Mouse (Mus musculus) megakaryocyte, embryonic 14.5 days (primary cell): ENCODE results near the gene Fam83e.

Source experiments
- FLI1 ChIP-seq: IDR thresholded peaks from 2 replicates; pipeline ENCODE4 v1.6.1; 2012; ENCODE audit warnings: low read length, inconsistent platforms, mixed read lengths
- GATA1 ChIP-seq: IDR thresholded peaks from 3 replicates; pipeline ENCODE4 v1.6.1; 2012; ENCODE audit warnings: mixed read lengths, low read length, inconsistent platforms, borderline replicate concordance

DNA sequence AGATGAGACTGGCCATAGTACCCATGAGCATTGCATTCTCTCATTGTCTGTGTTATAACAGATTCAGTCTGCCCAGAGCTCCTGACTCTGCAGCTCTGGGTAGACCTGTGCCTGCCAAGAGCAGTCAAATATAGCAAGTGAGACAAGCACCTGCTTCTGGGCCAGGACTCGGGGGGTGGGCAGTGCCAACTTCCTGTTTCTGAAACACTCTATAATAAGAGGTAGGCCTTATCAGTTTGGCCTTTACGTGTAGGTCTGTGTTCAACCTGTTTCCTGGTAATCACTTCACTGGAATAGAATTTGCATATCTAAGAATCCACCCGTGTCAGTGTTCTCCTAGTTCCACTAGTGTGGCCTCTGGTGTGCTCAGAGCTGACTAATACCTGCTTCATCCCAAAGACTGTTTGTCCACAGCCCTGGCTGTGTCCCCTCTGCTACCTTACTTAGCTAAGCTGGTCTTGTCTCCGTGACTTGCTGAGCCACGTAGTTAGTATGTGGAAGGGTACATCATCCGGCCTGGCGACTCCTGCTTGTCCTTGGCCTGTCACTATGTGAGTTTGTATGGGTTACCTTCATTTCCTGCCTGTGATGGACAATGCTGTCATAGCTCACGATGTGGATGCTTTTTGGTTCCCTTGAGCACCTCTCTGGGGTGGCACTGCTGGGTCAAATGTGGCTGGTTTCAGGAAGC is 39.8 kb upstream of the Fam83e start:
- TF ChIP-seq FLI1 (no peak), GATA1 (no peak)
